Mouse (Mus musculus): ENCODE data around the gene Enpp6.

DNA sequence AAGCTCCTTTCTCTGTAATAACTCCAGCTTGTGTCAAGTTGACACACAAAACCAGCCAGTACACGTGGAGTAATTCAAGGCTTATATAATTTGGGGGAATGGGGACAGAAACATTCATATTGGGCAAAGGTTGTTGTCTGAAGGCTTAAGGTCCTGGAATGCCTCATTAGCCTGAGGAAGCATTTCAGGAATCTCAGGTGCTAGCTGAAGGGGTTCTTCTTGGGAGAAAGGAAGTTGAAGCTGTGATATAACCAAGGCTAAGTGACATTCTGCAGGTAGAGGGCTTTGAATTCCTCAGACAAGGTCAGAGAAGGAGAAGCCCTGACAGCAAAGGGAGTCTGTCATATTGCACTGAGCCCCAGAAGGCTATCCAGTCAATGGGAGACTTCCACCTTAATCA lies 133.2 kb downstream of the Enpp6 start:
- TF ChIP-seq CTCF (IDR thresholded peaks at IDR 0.05; ENCODE audit: extremely low read depth, insufficient read length, insufficient replicate concordance, low read depth, low read length) (no peak), POLR2A (IDR thresholded peaks at IDR 0.05; ENCODE audit: low read depth, low read length) (no peak)
